Mouse (Mus musculus) heart, postnatal 0 days (tissue): ENCODE measurements at regions not wholly inside any gene's neighbourhood (a gene's known extent, or its start where the extent isn't known, plus 50 kb on each side); places are given as distances from the start of the nearest gene placed in this dataset.

ENCODE experiments used
- CTCF ChIP-seq: IDR thresholded peaks from 2 replicates; pipeline ENCODE4 v1.5.1; 2016; ENCODE audit warnings: antibody characterized with exemption, control low read depth, low read depth
- EP300 ChIP-seq: IDR thresholded peaks from 2 replicates; pipeline ENCODE4 v1.6.1; 2016; ENCODE audit warnings: antibody characterized with exemption, low read depth

DNA sequence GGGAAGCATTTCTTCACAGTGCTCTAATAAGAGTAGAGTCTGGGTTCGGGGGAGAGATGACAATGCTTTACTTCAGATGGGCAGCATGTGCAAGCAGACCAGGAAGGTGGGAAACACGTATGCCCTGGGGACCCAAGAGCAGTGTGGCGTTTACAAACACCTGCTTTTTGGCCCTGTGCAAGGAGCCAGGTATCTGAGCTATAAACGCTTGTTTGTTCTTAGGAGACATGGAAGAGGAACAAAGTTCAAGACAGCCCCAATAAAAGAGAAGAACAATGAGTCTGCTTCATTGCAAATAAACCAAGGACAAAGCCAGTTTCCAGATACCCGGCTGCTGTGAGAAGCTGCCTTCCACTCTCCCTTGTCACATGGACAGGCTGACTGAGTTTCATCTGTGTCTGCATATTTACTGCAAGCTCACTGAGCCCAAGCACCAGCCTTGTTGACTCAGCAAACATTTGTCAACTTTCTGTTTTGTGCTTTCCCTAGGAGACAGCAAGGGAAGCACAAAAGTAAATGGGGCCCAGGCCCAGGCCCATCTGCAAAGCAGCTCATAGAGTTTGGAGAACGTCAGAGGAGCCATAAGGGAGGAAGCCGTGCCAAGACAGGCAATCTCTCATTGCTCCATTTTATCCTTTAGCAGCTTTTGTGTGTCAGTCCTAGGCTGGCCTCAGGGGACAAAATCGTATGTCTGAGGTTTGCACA, 136.1 kb upstream of the Cxcl12 start:
- TF ChIP-seq CTCF (no peak), EP300 (no peak)
